Mouse (Mus musculus) Patski (cell line): Measurements from ENCODE around the gene Edn3. TPM values are rescaled to one million over a fixed set of nuclear protein-coding genes. Genes with fewer than 3 reads are reported as not detected.

Experiments
- ATAC-seq: fragments of 100-300 bp; one replicate; pipeline ENCODE4 v1.8.0; 2021
- CTCF ChIA-PET: fragments of 350-600 bp; sonication (Branson Sonifier 250); formaldehyde crosslinking; loops from one replicate; lab custom pipeline; 2022; ENCODE audit warnings: inconsistent platforms; lab: Charles Lee
- POLR2A ChIA-PET: fragments of 350-600 bp; sonication (Branson Sonifier 250); formaldehyde crosslinking; loops from one replicate; lab custom pipeline; 2022; ENCODE audit warnings: antibody characterized with exemption, inconsistent platforms; lab: Charles Lee
- DNase-seq: peaks from one replicate; pipeline ENCODE4 v3.0.0-alpha.2; 2011; ENCODE audit warnings: low read depth, low spot score
- H3K27me3 ChIP-seq: fragments of 371-371 bp; one replicate; pipeline ENCODE4 v1.5.1; 2021
- CTCF ChIP-seq: fragments of 100-300 bp; IDR thresholded peaks from one replicate; pipeline ENCODE4 v1.5.1; 2021
- in situ Hi-C: fragments of 300-500 bp; cut with MboI; formaldehyde crosslinking; loops from 3 replicates; pipeline ENCODE4 v1.11.1; 2018; ENCODE audit warnings: low pct_unique_long_range_greater_than_20kb, mixed read lengths
- polyA plus RNA-seq: library from polyadenylated mRNA; unstranded; gene quantifications from one replicate; pipeline ENCODE4 v1.2.3, GENCODE M21; 2021

The Edn3 gene
- polyA plus RNA-seq, 1 experiment from 2014 or later, result not detected

DNA sequence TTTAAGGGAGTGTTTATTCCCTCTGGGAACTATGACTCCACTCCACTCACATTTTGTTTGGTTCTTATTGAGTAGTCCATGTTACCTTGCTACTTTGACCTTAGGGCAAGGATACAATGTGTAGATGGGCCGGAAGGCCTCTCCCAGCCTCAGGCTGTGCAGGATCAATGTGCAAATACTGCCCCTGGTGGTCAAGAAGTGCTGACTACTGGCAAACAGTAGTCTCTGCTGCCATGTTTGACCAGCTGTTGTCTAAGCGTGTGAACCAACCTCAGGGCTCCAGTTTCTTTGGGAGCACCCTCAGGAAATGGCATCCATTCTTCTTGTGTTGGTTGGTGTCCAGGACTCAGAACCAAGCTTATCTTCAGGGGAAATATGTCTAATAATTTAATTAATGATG, 36.6 kb downstream of the Edn3 start:
- ATAC-seq (no peak), DNase-seq (no peak)
- ChIA-PET CTCF (interaction anchor here (0.9 kb wide), 1 partner anchor 69 kb away, joined by 4 read pairs; no protein-coding TSS in a partner anchor), POLR2A (no interaction called here)
- in situ Hi-C loops, result no loop called here
- H3K27me3 ChIP-seq, result no peaks in the 10 kb centered on the region
- peak; percentile 44 for TF ChIP-seq CTCF

DNA sequence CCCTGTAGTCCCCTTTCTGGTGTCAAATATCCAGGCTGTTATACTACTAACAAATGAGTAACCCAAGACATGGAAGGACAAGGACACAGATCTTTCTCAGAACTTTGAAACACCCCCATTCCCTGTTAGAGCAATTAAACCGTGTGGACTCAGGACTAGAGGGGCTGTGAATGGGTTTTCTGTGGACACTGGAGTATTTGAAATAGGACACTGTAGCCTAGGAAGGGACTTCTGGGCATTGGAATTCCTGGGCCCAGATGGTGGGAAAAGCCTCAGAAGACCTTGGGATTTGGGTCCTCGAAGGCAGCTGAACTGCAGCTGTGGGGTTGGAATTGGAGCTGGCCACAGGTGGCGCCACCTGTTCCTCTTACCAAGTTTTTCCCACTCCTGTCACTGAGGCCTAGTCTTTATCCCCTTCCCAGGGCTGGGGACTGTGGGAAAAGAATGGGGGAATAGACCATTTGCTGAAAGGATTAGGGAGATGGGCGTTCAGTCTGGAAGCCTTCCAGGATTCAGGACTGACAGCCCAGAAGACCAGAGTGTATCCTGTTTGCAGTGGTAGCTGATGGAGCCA, 37.2 kb downstream of the Edn3 start:
- H3K27me3 ChIP-seq, result no peaks in the 10 kb centered on the region
- ATAC-seq, result no peak
- CTCF ChIA-PET, result no interaction called here
- POLR2A ChIA-PET, result no interaction called here
- DNase-seq, result no peak
- no peak for TF ChIP-seq CTCF
- in situ Hi-C loops, result no loop called here

DNA sequence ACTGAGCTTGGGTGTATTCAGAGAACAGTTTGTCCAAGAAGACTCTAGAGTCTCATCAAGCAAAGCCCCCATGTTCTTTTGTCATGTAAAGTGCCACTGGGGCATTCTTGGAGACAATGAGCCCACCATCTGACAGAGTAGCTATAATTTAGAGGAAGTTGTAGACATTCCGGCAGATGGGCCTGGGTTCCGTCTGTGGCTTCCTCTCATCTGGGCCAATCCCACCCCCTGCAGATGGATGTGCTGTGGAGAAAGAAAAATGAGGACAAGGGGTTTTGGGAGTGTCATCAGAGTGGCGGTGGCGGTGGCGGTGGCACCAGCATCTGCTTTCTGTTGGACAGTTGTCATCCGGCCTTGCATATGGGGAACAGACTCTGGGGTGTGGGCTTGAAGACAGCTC, 42.0 kb downstream of the Edn3 start:
- ATAC-seq (no peak), DNase-seq (no peak)
- no peak for TF ChIP-seq CTCF
- in situ Hi-C loops, result no loop called here
- H3K27me3 ChIP-seq, result no peaks in the 10 kb centered on the region
- POLR2A ChIA-PET, result no interaction called here
- CTCF ChIA-PET, result no interaction called here

DNA sequence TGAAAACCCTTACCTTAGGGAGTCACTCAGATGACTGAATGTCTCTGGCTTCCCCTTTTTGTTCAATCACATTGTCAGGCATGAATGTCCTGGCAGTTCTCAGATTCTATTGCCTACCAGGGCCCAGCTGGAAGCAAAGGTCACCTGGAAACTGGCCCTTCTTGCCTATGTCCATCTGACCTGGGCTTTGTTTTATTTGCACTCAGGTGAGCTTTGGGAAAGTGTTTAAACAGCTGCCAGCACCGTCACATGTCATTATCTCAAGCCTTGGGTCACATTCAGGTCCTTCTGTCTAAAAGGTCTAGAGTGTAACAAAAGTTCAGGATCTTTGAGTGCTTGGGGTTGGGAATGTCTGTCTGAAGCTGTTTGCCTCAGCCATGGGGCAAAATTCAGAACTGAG, 43.2 kb downstream of the Edn3 start:
- ATAC-seq, result no peak
- in situ Hi-C loops, result no loop called here

DNA sequence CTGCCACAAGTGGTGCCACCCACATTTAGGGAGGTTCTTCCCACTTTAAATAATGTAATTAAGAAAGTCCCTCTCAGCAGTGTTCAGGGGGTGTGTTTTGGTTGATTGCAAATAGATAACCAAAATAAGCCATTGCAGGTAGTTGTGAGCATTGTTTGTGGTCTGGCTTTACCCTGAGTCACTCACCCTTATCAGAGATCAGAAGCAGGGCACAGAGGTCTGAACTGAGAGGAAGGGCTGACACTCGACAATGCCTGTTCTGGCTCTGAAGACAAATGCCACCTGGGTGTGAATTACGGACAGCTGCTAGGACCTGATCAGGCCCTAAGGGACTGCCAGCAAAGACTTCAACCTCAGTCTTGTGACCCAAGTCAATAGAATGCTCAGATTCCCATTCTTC, 47.5 kb downstream of the Edn3 start:
- no peak for TF ChIP-seq CTCF
- no peaks in the 10 kb centered on the region for H3K27me3 ChIP-seq
- DNase-seq (no peak), ATAC-seq (no peak)
- ChIA-PET POLR2A (no interaction called here), CTCF (interaction anchor here (1.0 kb wide), 1 partner anchor 15 kb away, joined by 3 read pairs; no protein-coding TSS in a partner anchor)
- in situ Hi-C loops, result no loop called here

More for the DNA sequence above, 43.2 kb downstream of the Edn3 start:
- TF ChIP-seq CTCF, result no peak
- no peaks in the 10 kb centered on the region for H3K27me3 ChIP-seq
- POLR2A ChIA-PET, result no interaction called here
- no peak for DNase-seq
- CTCF ChIA-PET, result no interaction called here

DNA sequence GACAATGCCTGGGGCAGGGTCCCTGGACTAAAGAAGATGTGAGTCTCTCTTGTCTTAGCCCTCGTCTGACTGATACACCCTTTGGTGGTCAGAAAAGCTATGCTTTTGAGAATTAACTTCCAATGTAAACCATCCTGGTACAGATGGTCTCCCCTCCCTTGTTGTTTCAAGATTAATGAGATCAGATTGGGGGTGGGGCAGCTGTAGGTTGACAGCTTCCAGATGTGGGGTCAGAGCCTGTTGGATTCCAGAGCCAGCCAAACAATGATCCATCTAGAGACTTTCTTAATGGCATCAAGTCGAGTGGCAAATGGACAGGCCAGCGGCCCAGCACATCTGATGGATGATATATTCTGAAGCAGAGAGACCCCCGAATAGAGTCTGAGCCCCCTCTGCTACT, 48.9 kb downstream of the Edn3 start:
- DNase-seq (no peak), ATAC-seq (no peak)
- ChIA-PET POLR2A (no interaction called here), CTCF (no interaction called here)
- no peak for TF ChIP-seq CTCF
- no peaks in the 10 kb centered on the region for H3K27me3 ChIP-seq
- in situ Hi-C loops, result no loop called here

DNA sequence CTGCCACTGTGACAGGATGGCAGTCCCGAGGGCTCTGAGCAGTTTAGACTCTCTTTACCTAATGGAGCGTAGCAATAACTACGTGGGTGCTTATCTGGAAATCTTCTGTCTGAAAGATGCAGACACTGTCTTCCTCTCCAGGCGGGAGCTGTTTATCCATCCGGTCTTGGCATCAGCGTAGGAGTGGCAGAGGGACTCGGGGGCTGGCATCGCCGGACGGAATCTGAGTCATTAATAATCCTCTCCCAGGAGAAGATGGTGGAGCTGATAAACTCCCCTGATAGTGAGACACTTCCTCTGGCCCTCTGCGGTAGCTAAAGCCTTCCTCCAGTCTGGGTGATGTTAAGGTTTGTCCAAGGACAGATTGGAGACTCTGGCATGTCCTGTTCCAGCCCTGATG, 52.9 kb downstream of the Edn3 start:
- in situ Hi-C loops, result no loop called here
- ATAC-seq (no peak), DNase-seq (no peak)
- ChIA-PET POLR2A (no interaction called here), CTCF (no interaction called here)
- no peak for TF ChIP-seq CTCF
- no peaks in the 10 kb centered on the region for H3K27me3 ChIP-seq

DNA sequence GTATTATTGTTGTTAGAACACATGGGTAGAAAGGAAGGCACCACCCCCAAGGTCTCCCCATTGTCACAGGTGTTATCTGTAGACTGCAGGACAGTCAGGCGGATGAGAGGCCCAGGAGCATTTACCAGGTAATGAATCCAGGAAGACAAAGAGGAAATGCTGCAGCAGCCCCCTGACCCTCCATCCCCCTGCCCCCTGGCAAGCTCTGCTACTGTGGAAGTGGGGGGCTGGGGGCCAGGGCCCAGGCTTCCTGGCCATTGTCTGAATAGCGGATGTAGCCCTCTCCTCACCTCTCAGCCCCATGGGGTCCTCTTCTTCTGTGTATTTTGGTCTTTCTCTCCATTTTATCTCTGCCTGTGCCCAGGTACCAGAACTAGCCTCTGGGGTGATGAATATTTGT, 55.7 kb downstream of the Edn3 start:
- H3K27me3 ChIP-seq, result no peaks in the 10 kb centered on the region
- in situ Hi-C loops, result no loop called here
- ATAC-seq, result no peak
- POLR2A ChIA-PET, result no interaction called here
- no peak for TF ChIP-seq CTCF
- CTCF ChIA-PET, result no interaction called here
- no peak for DNase-seq

DNA sequence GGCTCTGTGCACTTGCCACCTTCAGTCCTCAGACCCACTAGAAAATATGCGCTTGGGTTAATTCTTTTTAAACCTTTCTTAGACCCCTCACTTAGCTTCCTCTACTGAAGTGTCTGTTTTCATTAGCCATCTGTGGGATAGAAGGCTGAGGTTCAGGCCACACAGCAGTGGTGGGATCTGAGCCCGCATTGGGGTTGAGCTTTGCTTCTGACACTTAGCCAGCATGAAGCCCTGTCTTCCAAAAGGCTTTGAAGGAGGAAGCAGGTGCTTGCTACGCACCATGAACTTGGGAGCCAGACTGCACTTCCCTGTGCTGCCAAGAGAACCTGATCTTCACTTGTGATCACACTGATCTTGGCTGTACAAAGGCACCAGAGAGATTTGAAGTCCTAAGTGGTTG, 59.9 kb downstream of the Edn3 start:
- H3K27me3 ChIP-seq, result no peaks in the 10 kb centered on the region
- ATAC-seq, result no peak
- in situ Hi-C loops, result no loop called here
- no peak for TF ChIP-seq CTCF
- no peak for DNase-seq
- POLR2A ChIA-PET, result no interaction called here
- CTCF ChIA-PET, result no interaction called here

DNA sequence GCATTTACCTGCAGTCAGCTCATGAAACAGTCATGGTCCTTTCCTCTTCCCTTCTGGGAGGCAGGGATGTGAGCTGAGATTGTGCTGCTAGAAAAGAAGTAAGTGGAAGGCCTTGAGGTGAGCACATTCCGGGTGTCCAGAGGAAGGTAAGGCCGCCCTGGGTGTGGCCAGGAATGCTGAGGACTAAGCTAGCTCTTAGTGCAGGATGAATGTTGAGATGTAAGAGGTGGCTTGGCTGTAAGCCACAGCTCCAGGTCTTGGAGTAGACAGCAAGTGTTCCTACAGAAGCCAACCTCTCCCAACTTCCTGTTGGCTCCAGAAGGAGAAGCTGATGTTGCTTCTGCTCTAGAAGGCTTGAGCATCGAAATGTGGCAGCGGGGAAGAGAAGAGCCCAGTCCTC, 67.4 kb downstream of the Edn3 start:
- in situ Hi-C loops, result no loop called here
- ATAC-seq (no peak), DNase-seq (no peak)
- ChIA-PET CTCF (no interaction called here), POLR2A (no interaction called here)
- no peaks in the 10 kb centered on the region for H3K27me3 ChIP-seq
- no peak for TF ChIP-seq CTCF

DNA sequence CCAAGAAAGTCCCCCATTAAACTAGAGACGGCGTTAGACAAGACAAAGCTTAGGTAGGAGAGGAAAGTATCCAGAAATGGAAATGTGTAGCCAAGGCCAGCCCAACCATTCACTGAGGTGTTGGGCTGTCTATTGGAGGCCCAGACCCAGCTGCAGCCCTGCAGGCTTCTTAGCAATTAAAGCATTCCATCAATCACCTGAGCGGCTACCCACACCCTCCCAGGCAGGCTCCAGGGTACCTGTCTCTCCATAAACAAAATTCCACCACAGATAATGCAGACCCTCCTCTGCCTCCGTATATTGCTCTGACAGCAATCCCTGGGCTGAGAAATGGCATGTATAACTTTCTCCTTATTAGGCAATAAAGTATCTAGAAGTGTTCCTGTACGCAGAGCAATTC, 73.2 kb downstream of the Edn3 start:
- no peaks in the 10 kb centered on the region for H3K27me3 ChIP-seq
- no peak for ATAC-seq
- no peak for DNase-seq
- in situ Hi-C loops, result no loop called here
- ChIA-PET CTCF (no interaction called here), POLR2A (no interaction called here)
- TF ChIP-seq CTCF, result no peak

Other genes with a start within 250 kb of the Edn3 start
- not detected for gene Zfp831, start 117.1 kb upstream of the Edn3 start, polyA plus RNA-seq
- gene Gm14444, start 249.6 kb downstream of the Edn3 start, polyA plus RNA-seq, result 0.10 TPM